Mouse (Mus musculus) cerebellum, adult 2 months (tissue): ENCODE data around the gene Spata21.

Experiments
- CTCF ChIP-seq: fragments of 200-500 bp; IDR thresholded peaks from 2 replicates; pipeline ENCODE4 v1.5.1; 2011; ENCODE audit warnings: low read depth, mild to moderate bottlenecking, control low read depth, low read length, moderate library complexity, borderline replicate concordance; ENCODE audit not compliant: insufficient read depth
- POLR2A ChIP-seq: fragments of 200-500 bp; IDR thresholded peaks from 2 replicates; pipeline ENCODE4 v1.6.1; 2011; ENCODE audit warnings: low read length, control low read depth, borderline replicate concordance; ENCODE audit not compliant: insufficient read depth

DNA sequence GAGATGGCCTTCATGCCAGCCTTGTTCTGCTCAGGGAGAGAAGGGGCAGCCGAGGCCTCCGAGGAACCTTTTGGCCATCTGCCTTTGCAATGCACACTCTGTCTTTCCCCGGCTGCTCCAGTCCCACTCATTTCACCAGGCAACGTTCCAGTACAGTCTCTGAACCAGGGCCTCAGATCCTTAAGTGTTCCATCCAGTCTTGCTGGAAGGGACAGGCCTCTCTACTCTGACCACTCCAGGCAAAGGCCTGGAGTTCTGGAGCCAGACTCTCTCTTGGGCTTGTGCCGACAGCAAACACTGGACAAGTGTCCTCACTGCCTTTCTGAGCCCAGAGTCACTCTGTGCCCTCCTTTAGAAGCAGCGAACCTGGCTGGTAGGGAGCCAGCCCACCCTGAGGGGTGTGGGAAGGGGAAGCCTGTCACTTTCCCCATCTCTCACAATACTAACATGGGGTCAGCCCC is 26.4 kb downstream of the Spata21 start:
- TF ChIP-seq POLR2A (no peak), CTCF (no peak)
